Comparison of ENCODE assay signal across 12 mouse cellular contexts in genomic region chr1:71807586-71807985, GRCm38 (mm10).
DNase-seq lines count a peak whose midpoint lies in the region; ATAC-seq lines count a peak whose summit lies in the region.
"Had no signal": no experiment of that assay in that cellular context is flagged by ENCODE, and none has a peak within 500 bp of the region (broad histone marks: within the 10 kb centered on the region; RNA-seq: fewer than 3 reads in every experiment).

No protein-coding gene starts in this region.

- no peaks in the 10 kb centered on the region for H3K9me3 ChIP-seq in heart, embryonic 11.5 days (replicated peaks; ENCODE audit: control insufficient read depth, low read length)
- H3K9me3 ChIP-seq in lung, embryonic 15.5 days = no peaks in the 10 kb centered on the region
- H3K9me3 ChIP-seq in forebrain, embryonic 16.5 days (ENCODE audit: control insufficient read depth, low read length) = no peaks in the 10 kb centered on the region
- H3K9me3 ChIP-seq: embryonic facial prominence, embryonic 12.5 days; hindbrain, embryonic 13.5 days; neural tube, embryonic 12.5 days had no signal

- no peak overlapping the region for H3K9ac ChIP-seq in heart, embryonic 11.5 days (ENCODE audit: low read depth, low read length)
- no peak overlapping the region for H3K9ac ChIP-seq in lung, embryonic 15.5 days
- no peak overlapping the region for H3K9ac ChIP-seq in forebrain, embryonic 16.5 days (replicated peaks; ENCODE audit: low read depth, low read length)
- H3K9ac ChIP-seq: embryonic facial prominence, embryonic 12.5 days; hindbrain, embryonic 13.5 days; neural tube, embryonic 12.5 days had no signal

- ATAC-seq in heart, embryonic 11.5 days (replicated peaks; ENCODE audit: insufficient number of reproducible peaks, low FRiP score, low TSS enrichment) = no peak
- ATAC-seq in lung, embryonic 15.5 days (ENCODE audit: borderline replicate concordance, extremely low read depth, low FRiP score, low TSS enrichment) = peak; percentile 55; the same call in 1 of the 2 replicates
- ATAC-seq in forebrain, embryonic 16.5 days = no peak

- H3K36me3 ChIP-seq in heart, embryonic 11.5 days (ENCODE audit: control insufficient read depth, insufficient read depth, low read length) = no peaks in the 10 kb centered on the region
- no peaks in the 10 kb centered on the region for H3K36me3 ChIP-seq in lung, embryonic 15.5 days
- no peaks in the 10 kb centered on the region for H3K36me3 ChIP-seq in forebrain, embryonic 16.5 days (ENCODE audit: control insufficient read depth, insufficient read depth)
- H3K36me3 ChIP-seq: embryonic facial prominence, embryonic 12.5 days; hindbrain, embryonic 13.5 days; neural tube, embryonic 12.5 days had no signal

- no peak overlapping the region for H3K4me3 ChIP-seq in heart, embryonic 11.5 days (ENCODE audit: low read depth, low read length)
- no peak overlapping the region for H3K4me3 ChIP-seq in lung, embryonic 15.5 days
- H3K4me3 ChIP-seq in forebrain, embryonic 16.5 days (replicated peaks; ENCODE audit: low read length) = no peak overlapping the region
- H3K4me3 ChIP-seq: embryonic facial prominence, embryonic 12.5 days; hindbrain, embryonic 13.5 days; neural tube, embryonic 12.5 days had no signal

- H3K27me3 ChIP-seq in heart, embryonic 11.5 days (ENCODE audit: control insufficient read depth, insufficient read depth, low read length) = no peaks in the 10 kb centered on the region
- no peaks in the 10 kb centered on the region for H3K27me3 ChIP-seq in lung, embryonic 15.5 days
- H3K27me3 ChIP-seq in forebrain, embryonic 16.5 days (replicated peaks; ENCODE audit: control insufficient read depth, insufficient read depth, low read length) = no peaks in the 10 kb centered on the region
- H3K27me3 ChIP-seq: embryonic facial prominence, embryonic 12.5 days; hindbrain, embryonic 13.5 days; neural tube, embryonic 12.5 days had no signal

- H3K27ac ChIP-seq in heart, embryonic 11.5 days (ENCODE audit: low read depth, low read length) = no peak overlapping the region
- H3K27ac ChIP-seq in lung, embryonic 15.5 days = no peak overlapping the region
- no peak overlapping the region for H3K27ac ChIP-seq in forebrain, embryonic 16.5 days (ENCODE audit: low read length)
- H3K27ac ChIP-seq: hindbrain, embryonic 13.5 days; neural tube, embryonic 12.5 days had no signal

- H3K4me2 ChIP-seq in heart, embryonic 11.5 days = no peak overlapping the region
- no peak overlapping the region for H3K4me2 ChIP-seq in lung, embryonic 15.5 days
- no peak overlapping the region for H3K4me2 ChIP-seq in forebrain, embryonic 16.5 days (ENCODE audit: low read length)
- H3K4me2 ChIP-seq: embryonic facial prominence, embryonic 12.5 days; hindbrain, embryonic 13.5 days; neural tube, embryonic 12.5 days had no signal

- 34% methylated on average over 4 of the region's 4 CpGs for WGBS in heart, embryonic 11.5 days (ENCODE audit: insufficient replicate concordance)
- WGBS in lung, embryonic 15.5 days = 25% methylated on average over 4 of the region's 4 CpGs
- WGBS in forebrain, embryonic 16.5 days = 61% methylated on average over 4 of the region's 4 CpGs

- no peaks in the 10 kb centered on the region for H3K4me1 ChIP-seq in heart, embryonic 11.5 days (ENCODE audit: control insufficient read depth, insufficient read depth, low read length)
- H3K4me1 ChIP-seq in lung, embryonic 15.5 days = peaks cover 5% of the 10 kb centered on the region; the same call in 1 of the 2 replicates
- H3K4me1 ChIP-seq in forebrain, embryonic 16.5 days (replicated peaks; ENCODE audit: control insufficient read depth, insufficient read depth, low read length) = no peaks in the 10 kb centered on the region
- H3K4me1 ChIP-seq: hindbrain, embryonic 13.5 days; neural tube, embryonic 12.5 days had no signal

- DNase-seq in heart, adult 8-10 months (ENCODE audit: low spot score) = peak; percentile 39
- DNase-seq in 3T3-L1 (ENCODE audit: low read depth, low spot score) = peak; percentile 87
- DNase-seq in fibroblast of lung, adult 2 months (ENCODE audit: low read depth) = peak; percentile 73
- DNase-seq in frontal cortex, postnatal 10 days (ENCODE audit: low spot score in 2 of 2) = no peak
- DNase-seq: kidney, postnatal 14 days; left cerebral cortex, postnatal 4 days had no signal

Comparison
In these comparisons a context has a peak if more than half of its experiments do, and no peak if none do; other contexts are left out.
1. DNase-seq: peak in heart, adult 8-10 months (single experiment), 3T3-L1 (single experiment) and fibroblast of lung, adult 2 months (single experiment); none in frontal cortex, postnatal 10 days (0 of 2).